Mouse (Mus musculus) heart, postnatal 25 days (tissue): ENCODE data around the gene Olfr571. TPM values are rescaled to one million over a fixed set of nuclear protein-coding genes. Genes with fewer than 3 reads are reported as not detected.

Experiments used
- DNase-seq: peaks from one replicate; pipeline ENCODE4 v3.0.0; 2022; ENCODE audit warnings: low spot score
- intact Hi-C: fragments of 180-260 bp; cut with DNase I; formaldehyde crosslinking; loops from one replicate; pipeline ENCODE4 v1.15.1; 2025
- total RNA-seq, 2 experiments: library from RNA; stranded (reverse); gene quantifications; 2 replicates each; pipeline ENCODE4 v1.2.3; 2021

Gene Olfr571
- not detected for total RNA-seq

DNA sequence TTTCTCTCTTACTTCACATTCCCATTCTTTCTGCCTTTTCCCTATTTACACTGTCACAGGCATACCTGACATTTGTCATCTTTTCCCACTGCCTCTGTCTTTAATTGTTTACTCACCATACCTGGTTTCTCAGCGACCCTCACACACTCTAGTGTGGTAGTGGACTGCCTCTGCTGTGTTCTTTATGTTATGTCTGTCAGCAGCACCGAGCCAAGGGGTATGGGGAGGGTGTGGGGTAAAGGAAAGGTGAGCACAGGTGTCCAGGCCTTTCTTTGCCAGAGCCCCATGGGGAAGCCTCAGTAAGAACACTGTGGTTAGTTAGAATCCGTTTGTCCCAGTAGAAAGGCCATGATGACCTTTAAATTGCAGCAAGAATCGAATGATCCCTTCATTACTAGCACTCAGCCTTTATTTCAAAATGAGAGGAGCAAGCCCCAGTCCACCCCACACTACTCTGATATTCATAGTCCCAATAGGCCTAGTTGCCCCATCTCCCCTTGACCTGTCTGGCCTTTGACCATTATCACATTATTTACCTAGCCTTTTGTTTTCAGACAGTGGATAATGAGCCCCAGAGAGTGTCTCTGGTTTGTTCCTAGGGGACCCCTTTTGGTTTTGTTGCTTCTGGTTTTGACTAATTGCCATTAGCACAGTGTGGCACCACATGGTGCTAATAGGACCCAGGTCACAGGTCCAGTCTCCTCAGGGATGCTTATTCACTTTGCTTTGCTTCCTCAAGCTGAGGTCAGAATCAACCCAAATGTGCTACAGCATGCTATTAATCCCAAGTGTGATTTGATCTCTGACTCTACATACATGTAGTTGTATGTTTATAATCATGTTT is at the start of gene Olfr571:
Olfr571 (minus strand) TSS at position 505 of the 844 bp plus-strand sequence.
- DNase-seq: no peak
- intact Hi-C loops: no loop called here

DNA sequence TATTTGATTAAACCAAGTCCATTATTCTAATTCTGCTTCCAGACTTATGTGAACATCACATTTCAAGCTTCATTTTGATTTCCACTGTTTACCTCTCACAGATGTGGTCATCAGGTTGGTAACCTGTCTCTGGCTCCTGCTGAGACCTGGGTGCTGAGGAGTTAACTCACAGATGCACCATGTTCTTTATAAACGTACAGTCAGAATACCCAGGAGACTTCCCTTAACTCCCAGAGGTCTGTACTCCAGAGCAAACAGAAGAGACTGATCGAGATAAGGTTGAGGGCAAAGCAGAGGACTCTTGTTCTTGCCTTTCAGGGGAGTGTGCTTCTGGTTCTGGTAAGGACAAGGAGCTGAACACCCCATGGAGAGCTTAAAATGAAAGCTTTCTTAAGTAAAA is 45.0 kb upstream of the Olfr571 start, which contains the start of gene Olfr576:
Olfr576 (plus strand) TSS at position 301 of the 400 bp plus-strand sequence.
- DNase-seq: no peak
- intact Hi-C loops: no loop called here

DNA sequence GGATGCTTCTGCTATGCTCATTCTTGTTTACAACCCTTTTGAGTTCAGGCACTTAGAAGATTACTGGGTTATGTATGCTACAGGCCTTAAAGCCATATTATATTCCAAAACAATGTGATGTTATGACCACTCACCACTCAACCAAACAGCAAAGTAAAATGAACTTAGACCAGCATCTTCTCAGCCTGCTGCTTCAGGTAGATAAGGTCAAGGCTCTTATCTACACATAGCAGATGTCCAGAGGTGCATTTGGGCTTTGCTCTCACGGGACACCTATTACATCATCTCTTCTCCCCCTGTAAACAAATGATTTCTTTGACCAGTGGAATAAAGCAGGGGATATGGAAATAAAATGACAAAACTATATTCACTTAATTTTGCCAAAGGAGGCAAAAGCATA is 41.3 kb upstream of the Olfr571 start, which contains the start of gene Olfr575:
Olfr575 (minus strand) TSS at position 183 of the 400 bp plus-strand sequence.
- intact Hi-C loops: no loop called here
- no peak for DNase-seq

DNA sequence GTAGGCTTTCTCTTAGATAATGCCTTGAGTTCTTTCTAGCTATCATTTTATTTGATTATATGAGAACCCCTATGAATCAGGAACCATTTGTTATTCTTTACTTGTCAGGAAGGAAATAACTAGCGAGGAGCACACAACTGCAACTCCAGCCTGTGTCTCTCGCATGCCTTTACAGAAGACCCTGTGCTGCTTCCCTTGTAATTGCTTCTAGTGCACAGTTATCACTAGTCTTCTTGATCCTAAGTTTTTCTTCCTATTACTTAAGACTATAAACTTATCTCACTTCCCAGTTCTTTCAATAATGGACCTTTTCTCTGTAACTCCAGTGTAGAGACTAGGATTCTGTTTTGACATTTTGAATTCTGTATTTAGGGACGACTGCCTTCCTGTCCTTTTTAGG is 40.8 kb upstream of the Olfr571 start:
- no peak for DNase-seq
- intact Hi-C loops: no loop called here

DNA sequence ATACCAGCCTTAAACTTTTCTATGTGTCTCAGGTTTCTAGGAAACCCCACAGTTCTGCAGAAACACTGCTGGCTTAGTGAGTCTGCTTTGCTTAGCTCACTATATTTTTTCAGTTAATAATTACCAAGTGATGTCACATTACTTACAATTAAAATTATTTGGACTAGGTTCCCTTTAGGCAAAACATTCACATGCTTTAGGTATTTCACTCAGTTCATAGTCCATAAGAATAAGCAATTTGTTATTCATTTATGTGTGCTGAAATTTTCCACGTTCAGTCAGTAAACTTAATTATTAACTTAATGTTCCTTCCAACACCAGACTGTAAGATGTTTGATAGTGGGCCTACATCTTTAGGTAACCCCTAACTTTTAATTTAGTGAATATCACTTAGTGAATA is 33.4 kb upstream of the Olfr571 start:
- DNase-seq: no peak
- intact Hi-C loops: no loop called here

DNA sequence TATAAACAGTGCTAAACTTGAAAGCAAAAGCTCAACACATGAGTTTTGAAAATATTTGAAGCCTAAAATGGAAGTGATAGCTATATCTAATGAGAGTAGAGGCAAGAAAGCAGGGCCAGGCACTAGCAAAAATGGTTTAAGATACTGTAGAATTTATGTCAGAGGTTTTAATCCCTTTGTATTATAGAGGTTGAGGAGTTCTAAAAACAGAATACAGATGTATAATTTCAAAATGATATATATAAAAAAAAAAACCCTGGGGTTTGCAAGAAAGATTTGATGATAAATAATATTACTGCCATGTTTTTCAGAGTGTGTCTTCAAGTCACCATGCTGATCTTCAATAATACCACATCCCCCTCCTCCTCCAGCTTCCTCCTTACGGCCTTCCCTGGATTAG is 30.8 kb upstream of the Olfr571 start, which contains the start of gene Olfr574:
Olfr574 (plus strand) TSS at position 301 of the 400 bp plus-strand sequence.
- DNase-seq: no peak
- intact Hi-C loops: no loop called here

DNA sequence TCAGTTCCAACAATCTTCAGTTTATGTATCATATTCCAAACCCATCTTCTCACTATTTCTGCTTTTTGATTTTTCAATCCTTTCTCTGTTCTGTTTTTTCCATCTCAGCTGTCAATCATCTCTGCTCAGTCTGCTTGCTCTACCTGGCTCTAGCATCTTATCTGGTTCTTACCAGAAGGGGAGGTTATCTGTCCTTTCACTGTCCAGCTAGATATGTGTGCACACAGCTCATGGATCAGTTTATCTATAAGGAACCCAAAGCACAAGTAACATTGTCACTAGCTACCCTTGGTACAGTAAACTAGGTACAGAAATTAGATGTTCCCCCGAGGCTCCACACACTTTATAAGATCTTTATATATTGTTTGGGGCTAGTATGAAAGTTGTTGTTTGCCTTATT is 26.1 kb upstream of the Olfr571 start:
- intact Hi-C loops: no loop called here
- no peak for DNase-seq

DNA sequence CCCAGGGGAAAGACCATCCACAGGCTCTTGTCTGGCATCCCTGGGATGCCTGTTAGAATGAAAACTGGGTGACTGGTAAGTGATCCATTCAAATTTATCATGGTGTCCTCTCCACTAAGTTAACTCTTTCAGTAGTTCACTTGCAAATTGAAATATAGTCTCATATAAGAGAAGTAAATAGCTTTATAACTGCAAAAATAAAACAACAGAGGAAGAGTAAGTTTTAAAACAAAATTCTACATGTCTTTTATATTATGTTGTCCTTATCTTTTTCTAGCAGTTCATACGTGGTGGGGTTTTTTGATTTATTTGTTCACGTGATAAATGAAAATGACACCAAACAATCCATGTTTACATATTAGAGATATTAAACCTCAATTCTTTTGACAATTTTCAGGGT is 25.1 kb upstream of the Olfr571 start, which contains the start of gene Olfr573-ps1:
Olfr573-ps1 (minus strand) TSS at position 101 of the 400 bp plus-strand sequence.
- DNase-seq: no peak
- intact Hi-C loops: no loop called here

DNA sequence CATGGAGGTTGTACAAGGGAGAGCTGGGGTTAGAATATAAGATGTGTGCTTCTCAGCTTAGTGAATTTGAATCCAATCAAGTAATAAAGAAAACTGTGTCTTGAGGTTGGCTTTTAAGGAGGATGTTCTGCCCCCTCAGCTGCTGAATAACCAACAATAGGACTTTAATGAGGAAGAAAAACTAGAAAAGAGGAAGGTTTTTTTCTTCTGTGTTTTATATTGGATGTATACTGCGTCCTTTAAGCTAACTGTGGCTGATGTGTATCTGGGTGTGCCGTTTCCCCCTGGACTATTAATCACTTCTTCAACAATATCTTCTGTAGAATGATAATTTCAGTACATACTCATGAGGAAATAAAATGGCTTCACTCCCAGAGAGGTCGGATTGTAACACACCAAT is 9.8 kb upstream of the Olfr571 start:
- intact Hi-C loops: no loop called here
- no peak for DNase-seq

DNA sequence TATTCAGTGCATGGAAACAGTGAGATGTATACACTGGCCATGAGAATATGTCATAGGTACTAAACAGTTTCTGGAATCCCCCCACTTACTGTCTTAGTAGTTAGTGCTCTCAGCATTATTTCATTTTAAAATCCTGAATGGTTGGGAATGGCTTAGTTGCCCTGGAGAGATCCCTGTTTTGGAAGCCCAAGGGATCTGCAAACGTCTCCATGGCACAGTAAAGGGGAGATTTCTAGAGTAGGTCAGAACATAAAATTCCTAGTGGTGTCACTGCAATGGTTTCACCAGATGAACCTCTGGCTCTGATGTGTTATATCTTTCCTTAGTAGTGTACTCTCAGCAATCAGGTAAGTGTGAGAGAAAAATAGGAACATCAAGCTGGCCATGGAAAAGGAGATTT is 6.8 kb upstream of the Olfr571 start, which contains the start of gene Olfr572:
Olfr572 (plus strand) TSS at position 301 of the 400 bp plus-strand sequence.
- intact Hi-C loops: no loop called here
- no peak for DNase-seq

DNA sequence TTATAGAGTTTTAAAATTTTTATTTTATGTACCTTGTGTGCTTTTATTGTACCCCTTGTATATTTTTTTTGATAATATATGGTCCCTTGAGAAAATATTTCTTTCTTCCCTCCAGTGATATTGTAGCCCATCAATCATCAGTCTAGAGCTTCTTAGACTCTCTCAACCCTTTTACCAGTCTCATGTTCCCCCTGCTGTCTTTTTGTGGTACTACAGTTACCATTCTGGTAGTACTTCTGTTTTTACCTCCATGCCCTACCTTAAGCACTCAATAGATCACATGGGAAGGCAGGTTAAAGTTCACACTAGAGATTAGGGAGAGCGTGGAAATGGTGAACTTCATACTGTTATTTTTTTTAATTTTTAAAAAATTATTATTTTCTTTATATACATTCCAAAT is 2.3 kb upstream of the Olfr571 start:
- DNase-seq: no peak
- intact Hi-C loops: loop anchor here (1.0 kb wide), 2 partner anchors 254 to 406 kb away; no protein-coding TSS in a partner anchor

DNA sequence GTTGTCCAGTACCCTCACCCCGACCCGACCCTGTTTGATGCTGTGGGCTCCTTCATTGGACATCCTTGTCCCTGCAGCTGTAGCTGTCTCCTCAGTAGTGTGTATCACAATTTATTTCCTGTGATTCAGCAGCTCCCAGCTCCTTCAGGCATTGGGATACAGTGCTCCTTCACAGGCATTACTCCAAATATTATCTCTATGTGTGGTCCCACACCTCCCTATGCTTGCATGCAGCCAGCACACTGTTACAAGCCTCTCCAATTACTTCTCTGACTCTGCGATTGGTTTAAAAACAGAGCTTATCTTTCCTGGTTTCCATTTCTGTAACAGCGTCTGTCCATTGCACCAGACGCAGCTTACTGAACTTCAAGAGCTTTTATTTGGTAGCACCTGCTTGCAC is 931 bp downstream of the Olfr571 start:
- intact Hi-C loops: no loop called here
- no peak for DNase-seq

DNA sequence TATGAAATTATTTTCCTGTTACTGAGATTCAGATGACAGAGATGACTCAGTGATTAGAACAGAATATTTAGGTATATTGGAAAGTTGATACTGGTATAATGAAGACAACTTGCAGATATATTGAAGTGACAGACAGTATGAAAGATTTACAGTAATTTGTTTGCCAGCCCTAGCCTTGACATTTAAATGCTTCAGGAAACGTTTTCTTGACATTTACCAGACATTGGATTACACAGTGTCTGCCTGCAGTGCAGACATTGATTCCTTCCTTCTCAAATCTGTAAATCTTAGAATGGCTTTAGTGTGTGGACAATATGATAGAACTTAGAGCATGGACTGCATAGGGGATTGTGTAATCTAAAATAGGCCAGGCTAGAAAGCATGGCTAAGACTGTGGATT is 2.1 kb downstream of the Olfr571 start:
- DNase-seq: no peak
- intact Hi-C loops: no loop called here

DNA sequence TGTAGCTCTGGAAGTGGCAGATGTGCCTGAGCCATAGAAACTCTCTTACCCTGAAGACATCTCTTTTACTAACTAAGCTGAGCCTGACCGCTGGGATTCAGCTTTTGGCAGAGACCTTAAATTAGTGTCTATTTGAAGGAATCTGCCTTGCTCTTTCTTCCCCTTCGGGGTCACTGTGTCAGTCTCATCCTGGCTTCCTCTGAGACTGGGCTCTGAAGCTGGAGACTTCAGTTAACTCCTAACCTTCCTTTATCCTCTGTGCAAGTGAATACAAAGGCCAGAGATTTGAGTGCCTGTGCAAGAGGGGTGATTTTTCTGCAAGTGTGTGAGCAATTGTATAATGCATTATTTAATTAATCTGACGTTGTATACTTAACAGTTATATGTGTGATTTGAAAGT is 26.6 kb downstream of the Olfr571 start, which contains the start of gene Olfr569:
Olfr569 (minus strand) TSS at position 101 of the 400 bp plus-strand sequence.
- DNase-seq: no peak
- intact Hi-C loops: no loop called here

DNA sequence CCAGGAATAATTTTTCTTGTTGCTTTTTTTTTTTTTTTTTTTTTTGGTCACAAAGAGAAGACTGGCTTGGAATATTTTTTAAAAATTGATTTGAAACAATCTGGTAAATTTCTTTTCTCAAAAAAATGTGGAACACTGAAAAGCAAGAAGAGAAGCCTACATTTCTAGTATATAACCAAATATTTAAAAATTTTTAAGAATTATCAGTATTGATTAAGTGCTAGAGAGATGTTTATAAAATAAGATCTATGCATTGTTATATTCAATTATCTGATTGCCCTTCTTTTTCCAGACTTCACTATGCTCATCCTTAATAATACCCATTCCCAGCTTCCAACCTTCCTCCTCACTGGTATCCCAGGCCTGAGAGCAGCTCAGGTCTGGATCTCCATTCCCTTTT is 40.5 kb downstream of the Olfr571 start, which contains the start of gene Olfr568:
Olfr568 (plus strand) TSS at position 301 of the 400 bp plus-strand sequence.
- DNase-seq: no peak
- intact Hi-C loops: no loop called here

DNA sequence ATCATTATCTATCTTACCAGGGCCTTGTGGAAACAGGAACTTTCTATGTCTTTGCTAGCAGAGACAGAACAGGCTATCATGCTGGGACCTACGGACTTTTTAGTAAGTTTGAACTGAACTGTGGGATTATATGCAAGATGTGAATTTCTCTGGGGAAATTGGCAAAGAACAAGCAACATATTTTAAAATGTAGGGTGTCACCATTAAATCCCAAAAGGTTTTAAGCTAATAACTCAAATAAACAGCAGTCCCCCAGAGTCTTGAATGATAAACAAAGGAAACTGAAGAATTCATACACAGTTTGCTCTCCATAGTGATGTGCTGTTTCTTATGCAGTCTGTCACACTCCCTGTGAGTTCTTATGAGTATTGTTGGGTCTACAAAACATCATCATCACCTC is 58.7 kb downstream of the Olfr571 start, which contains the start of gene Olfr566:
Olfr566 (minus strand) TSS at position 101 of the 400 bp plus-strand sequence.
- intact Hi-C loops: loop anchor here (5.0 kb wide), 1 partner anchor 194 kb away; the partner anchor contains the start of gene Olfr583
- no peak for DNase-seq

DNA sequence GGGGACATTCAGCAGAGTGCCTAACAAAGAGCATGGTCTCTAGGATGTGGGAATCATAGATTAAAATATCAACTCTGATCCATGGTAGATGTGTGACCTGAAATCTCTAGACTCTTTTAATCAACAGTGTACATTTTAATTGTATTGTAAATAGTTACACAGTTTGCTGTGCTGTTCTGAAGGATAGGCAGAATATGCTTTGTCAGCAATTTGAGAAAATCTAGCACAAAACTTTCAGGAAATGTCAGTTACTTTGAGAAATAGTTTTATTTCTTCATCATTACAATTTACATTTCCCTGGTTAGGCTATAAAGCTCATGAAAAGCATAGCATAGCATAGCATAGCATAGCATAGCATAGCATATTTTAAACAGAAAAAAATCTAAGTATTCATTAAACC is 61.5 kb downstream of the Olfr571 start:
- DNase-seq: no peak
- intact Hi-C loops: loop anchor here (5.0 kb wide), 1 partner anchor 196 kb away; the partner anchor contains the start of gene Olfr583
